Mouse (Mus musculus) thymus, adult 2 months (tissue): Measurements from ENCODE around the gene Ldhd.

Source experiments
- CTCF ChIP-seq: fragments of 200-500 bp; IDR thresholded peaks from 2 replicates; pipeline ENCODE4 v1.5.1; 2012; ENCODE audit warnings: mild to moderate bottlenecking, control low read depth, low read length, moderate library complexity, borderline replicate concordance; ENCODE audit not compliant: control insufficient read depth, poor library complexity, insufficient read depth; ENCODE audit errors: extremely low read depth
- POLR2A ChIP-seq: fragments of 200-500 bp; IDR thresholded peaks from 2 replicates; pipeline ENCODE4 v1.6.1; 2012; ENCODE audit warnings: mild to moderate bottlenecking, low read length, control low read depth, moderate library complexity; ENCODE audit not compliant: control insufficient read depth, poor library complexity, insufficient read depth; ENCODE audit errors: extremely low read depth

DNA sequence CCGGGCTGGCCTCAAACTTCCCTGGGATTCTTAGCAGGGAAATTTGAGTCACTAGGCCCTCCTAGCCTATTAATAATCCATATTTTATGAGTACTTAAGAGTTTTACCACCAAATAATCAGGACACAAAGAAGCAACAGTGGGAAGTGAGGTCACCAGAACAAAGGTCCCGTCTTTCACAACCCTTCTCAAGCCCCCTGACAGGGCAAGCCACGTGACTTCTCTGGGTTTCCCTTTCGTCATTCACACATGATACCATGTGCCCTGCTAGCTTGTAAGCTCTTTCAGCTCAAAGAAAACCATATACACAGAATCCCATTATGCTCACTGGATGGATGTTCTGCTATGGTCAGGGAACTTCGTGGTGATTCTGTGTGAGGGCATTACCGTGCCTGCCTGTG is 12.4 kb downstream of the Ldhd start:
- TF ChIP-seq CTCF (no peak), POLR2A (no peak)
